Mouse (Mus musculus) bone marrow macrophage, adult 2 months (primary cell): ENCODE results near the gene Nav2. TPM values are rescaled to one million over a fixed set of nuclear protein-coding genes. Genes with fewer than 3 reads are reported as not detected.

Experiments
- H3K27ac ChIP-seq: 2 replicates; pipeline ENCODE4 v1.5.1; 2012; ENCODE audit warnings: low read depth, low read length; ENCODE audit not compliant: insufficient read depth
- H3K4me1 ChIP-seq: 2 replicates; pipeline ENCODE4 v1.6.1; 2012; ENCODE audit warnings: low read length; ENCODE audit not compliant: control insufficient read depth, insufficient read depth
- H3K4me3 ChIP-seq: 2 replicates; pipeline ENCODE4 v1.5.1; 2012; ENCODE audit warnings: mild to moderate bottlenecking, low read length, moderate library complexity; ENCODE audit not compliant: insufficient read depth
- CTCF ChIP-seq: IDR thresholded peaks from 2 replicates; pipeline ENCODE4 v1.5.1; 2012; ENCODE audit warnings: low read depth, mild to moderate bottlenecking, low read length, moderate library complexity
- POLR2A ChIP-seq: IDR thresholded peaks from 2 replicates; pipeline ENCODE4 v1.6.1; 2012; ENCODE audit warnings: mild to moderate bottlenecking, low read depth, low read length, borderline replicate concordance
- polyA plus RNA-seq: library from polyadenylated mRNA; stranded (reverse); fragments of >200 nt; gene quantifications from 2 replicates; pipeline ENCODE4 v1.2.4, GENCODE M21; 2012; ENCODE audit not compliant: missing spikeins, insufficient read depth, insufficient read length

Gene Nav2
- polyA plus RNA-seq, 1 experiment, result 22.2 TPM

DNA sequence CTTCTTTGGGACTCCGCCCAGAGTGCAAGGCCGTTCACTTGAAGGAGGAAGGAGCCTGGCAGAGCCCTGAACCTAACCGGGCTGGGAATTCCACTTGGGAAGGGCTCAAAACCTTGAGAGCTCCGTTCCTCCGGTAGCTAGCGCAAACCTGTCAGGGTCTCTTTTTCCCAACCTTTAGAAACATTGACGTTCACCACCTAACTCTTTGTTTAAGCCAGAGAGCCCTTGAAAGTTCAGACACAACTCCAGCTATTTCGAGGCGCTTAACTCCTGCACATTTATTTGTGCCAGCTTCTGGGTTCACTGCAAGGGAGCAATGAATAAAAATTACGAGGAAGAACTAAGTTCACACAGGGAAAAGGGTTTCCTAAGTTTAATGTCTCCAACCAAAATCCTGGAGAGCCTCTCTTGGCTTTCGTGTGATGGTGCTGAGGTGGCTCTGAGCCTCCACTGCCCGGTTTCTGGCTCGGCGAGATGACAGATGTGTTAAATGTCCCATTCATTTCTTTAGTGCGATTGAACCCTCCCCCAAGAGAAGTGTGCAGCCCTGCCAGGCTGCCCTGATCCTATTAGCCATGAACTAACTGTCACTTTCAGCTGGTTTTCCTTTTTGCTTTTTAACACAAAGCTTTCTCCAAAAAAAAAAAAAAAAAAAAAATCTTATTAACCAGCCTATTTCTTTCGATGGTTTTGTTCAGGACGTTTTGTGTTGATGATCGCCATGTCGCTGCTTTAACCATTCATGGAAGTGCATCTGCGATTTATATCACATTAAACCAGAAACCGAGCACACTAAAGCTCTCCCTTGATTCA is 729.5 kb downstream of the Nav2 start:
- Histone ChIP-seq H3K4me3 (no peak overlapping the region), H3K4me1 (no peaks in the 10 kb centered on the region), H3K27ac (no peak overlapping the region)
- TF ChIP-seq POLR2A, result no peak
- no peak for TF ChIP-seq CTCF

- Histone ChIP-seq H3K4me1 (no peaks in the 10 kb centered on the region), H3K27ac (no peak overlapping the region), H3K4me3 (peak overlapping the region; percentile 5; the same call in 1 of the 2 replicates)
- TF ChIP-seq POLR2A (no peak), CTCF (no peak)
Observed at GRCm38 (mm10) chr7:49638941-49639776, 730.6 kb downstream of the Nav2 start.

GRCm38 (mm10) chr7:49639864-49640708 is 731.6 kb downstream of the Nav2 start:
- H3K4me1 ChIP-seq, result no peaks in the 10 kb centered on the region
- TF ChIP-seq POLR2A, result no peak
- no peak for TF ChIP-seq CTCF
- H3K4me3 ChIP-seq, result no peak overlapping the region
- no peak overlapping the region for H3K27ac ChIP-seq

DNA sequence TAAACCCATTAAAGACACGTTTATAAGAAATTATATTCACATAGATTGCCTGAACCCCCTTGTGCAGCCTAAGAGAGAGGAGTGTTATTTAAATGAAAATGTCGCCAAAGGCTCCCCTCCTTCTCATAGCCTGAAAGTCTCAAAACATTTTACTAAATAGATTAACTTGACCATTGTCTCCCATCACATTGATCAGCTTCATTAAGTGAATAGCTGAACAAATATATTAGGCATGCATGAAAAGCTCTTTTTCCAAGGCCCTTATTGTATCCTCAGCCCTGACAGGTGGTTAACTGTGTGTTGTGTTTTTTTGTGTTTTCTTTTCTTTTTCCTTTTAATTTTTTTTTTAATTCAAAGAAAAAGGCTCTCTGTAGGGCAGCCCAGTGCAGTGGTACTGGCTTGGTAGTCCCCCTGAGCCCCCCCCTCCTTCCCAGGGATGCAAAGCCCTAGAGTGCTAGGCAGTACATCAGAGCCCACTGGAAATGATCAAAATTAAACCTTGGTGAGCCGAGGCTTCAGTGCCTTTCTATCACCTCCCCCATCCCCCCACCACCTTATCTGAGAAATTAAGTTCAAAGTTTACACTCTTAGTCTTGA is 732.3 kb downstream of the Nav2 start:
- Histone ChIP-seq H3K27ac (no peak overlapping the region), H3K4me3 (no peak overlapping the region), H3K4me1 (no peaks in the 10 kb centered on the region)
- TF ChIP-seq CTCF (no peak), POLR2A (no peak)

Other genes starting within 250 kb of the Nav2 start
- gene Zdhhc13, start 119.7 kb upstream of the Nav2 start, polyA plus RNA-seq, result 17.9 and 18.7 TPM in 2 replicates
- gene Csrp3, start 60.7 kb upstream of the Nav2 start, polyA plus RNA-seq, result not detected in 2 replicates
- 18.3 and 21.1 TPM in 2 replicates for gene E2f8, start 27.1 kb upstream of the Nav2 start, polyA plus RNA-seq